Mouse (Mus musculus): ENCODE results near the gene Bcar3. TPM values are rescaled to one million over a fixed set of nuclear protein-coding genes. Genes with fewer than 3 reads are reported as not detected.

Bcar3 gene
- polyA plus RNA-seq, 1 experiment from 2014 or later, result 24.9 TPM

GRCm38 (mm10) chr3:122480986-122481385 is 187.1 kb downstream of the Bcar3 start:
- no peaks in the 10 kb centered on the region for H3K27me3 ChIP-seq
- TF ChIP-seq CTCF (IDR thresholded peaks at IDR 0.05), result no peak
- DNase-seq (ENCODE audit: low read depth, low spot score), result no peak
- ChIA-PET POLR2A (interaction anchor here (0.8 to 1.0 kb wide), 3 partner anchors 14 to 111 kb away, joined by 3 to 4 read pairs (median 3); no protein-coding TSS in a partner anchor), CTCF (interaction anchor here (1.1 to 5.6 kb wide), 7 partner anchors 9 to 144 kb away, joined by 3 to 28 read pairs (median 6); no protein-coding TSS in a partner anchor)
- in situ Hi-C loops (cut with MboI; ENCODE audit: low pct_unique_long_range_greater_than_20kb), result loop anchor here (5.0 kb wide), 1 partner anchor 136 kb away; the partner anchor contains the start of gene Fnbp1l
- ATAC-seq, result no peak

GRCm38 (mm10) chr3:122481891-122482739 is 188.2 kb downstream of the Bcar3 start:
- in situ Hi-C loops (cut with MboI; ENCODE audit: low pct_unique_long_range_greater_than_20kb), result loop anchor here (5.0 kb wide), 1 partner anchor 135 kb away; the partner anchor contains the start of gene Fnbp1l
- CTCF ChIA-PET, result interaction anchor here (0.9 to 5.6 kb wide), 15 partner anchors 10 to 145 kb away, joined by 3 to 28 read pairs (median 4); no protein-coding TSS in a partner anchor
- DNase-seq (ENCODE audit: low read depth, low spot score) (peak; percentile 98), ATAC-seq (peak; percentile 82)
- POLR2A ChIA-PET, result interaction anchor here (0.7 to 2.1 kb wide), 7 partner anchors 9 to 280 kb away, joined by 3 to 11 read pairs (median 3); no protein-coding TSS in a partner anchor
- H3K27me3 ChIP-seq, result no peaks in the 10 kb centered on the region
- TF ChIP-seq CTCF (IDR thresholded peaks at IDR 0.05), result no peak

GRCm38 (mm10) chr3:122483066-122483782 is 189.3 kb downstream of the Bcar3 start:
- H3K27me3 ChIP-seq, result no peaks in the 10 kb centered on the region
- ChIA-PET POLR2A (interaction anchor here (0.6 to 2.1 kb wide), 7 partner anchors 12 to 281 kb away, joined by 3 to 11 read pairs (median 3); no protein-coding TSS in a partner anchor), CTCF (interaction anchor here (0.9 to 5.6 kb wide), 11 partner anchors 11 to 144 kb away, joined by 3 to 28 read pairs (median 5); no protein-coding TSS in a partner anchor)
- in situ Hi-C loops (cut with MboI; ENCODE audit: low pct_unique_long_range_greater_than_20kb), result loop anchor here (5.0 kb wide), 1 partner anchor 134 kb away; the partner anchor contains the start of gene Fnbp1l
- no peak for TF ChIP-seq CTCF (IDR thresholded peaks at IDR 0.05)
- DNase-seq (ENCODE audit: low read depth, low spot score) (no peak), ATAC-seq (no peak)

- ATAC-seq (no peak), DNase-seq (ENCODE audit: low read depth, low spot score) (no peak)
- in situ Hi-C loops (cut with MboI; ENCODE audit: low pct_unique_long_range_greater_than_20kb), result loop anchor here (5.0 kb wide), 1 partner anchor 134 kb away; the partner anchor contains the start of gene Fnbp1l
- ChIA-PET POLR2A (interaction anchor here (1.1 kb wide), 1 partner anchor 14 kb away, joined by 3 read pairs; no protein-coding TSS in a partner anchor), CTCF (interaction anchor here (1.1 to 5.6 kb wide), 5 partner anchors 10 to 132 kb away, joined by 3 to 28 read pairs (median 6); no protein-coding TSS in a partner anchor)
- TF ChIP-seq CTCF (IDR thresholded peaks at IDR 0.05), result no peak
- no peaks in the 10 kb centered on the region for H3K27me3 ChIP-seq
These were observed 189.8 kb downstream of the Bcar3 start for GRCm38 (mm10) chr3:122483783-122484130.

GRCm38 (mm10) chr3:122484301-122484700 is 190.4 kb downstream of the Bcar3 start:
- ATAC-seq, result no peak
- no peak for TF ChIP-seq CTCF (IDR thresholded peaks at IDR 0.05)
- no peaks in the 10 kb centered on the region for H3K27me3 ChIP-seq
- DNase-seq (ENCODE audit: low read depth, low spot score), result no peak
- ChIA-PET CTCF (interaction anchor here (1.0 to 3.4 kb wide), 5 partner anchors 10 to 172 kb away, joined by 3 to 13 read pairs (median 3); no protein-coding TSS in a partner anchor), POLR2A (no interaction called here)
- in situ Hi-C loops (cut with MboI; ENCODE audit: low pct_unique_long_range_greater_than_20kb), result loop anchor here (5.0 kb wide), 1 partner anchor 133 kb away; the partner anchor contains the start of gene Fnbp1l

GRCm38 (mm10) chr3:122485699-122486098 is 191.8 kb downstream of the Bcar3 start:
- TF ChIP-seq CTCF (IDR thresholded peaks at IDR 0.05), result no peak
- CTCF ChIA-PET, result interaction anchor here (2.6 to 3.4 kb wide), 2 partner anchors 9 to 14 kb away, joined by 10 to 13 read pairs; no protein-coding TSS in a partner anchor
- H3K27me3 ChIP-seq, result no peaks in the 10 kb centered on the region
- ATAC-seq (no peak), DNase-seq (ENCODE audit: low read depth, low spot score) (no peak)
- POLR2A ChIA-PET, result no interaction called here
- in situ Hi-C loops (cut with MboI; ENCODE audit: low pct_unique_long_range_greater_than_20kb), result no loop called here

- DNase-seq (ENCODE audit: low read depth, low spot score) (no peak), ATAC-seq (no peak)
- H3K27me3 ChIP-seq, result no peaks in the 10 kb centered on the region
- in situ Hi-C loops (cut with MboI; ENCODE audit: low pct_unique_long_range_greater_than_20kb), result no loop called here
- CTCF ChIA-PET, result interaction anchor here (2.6 to 3.4 kb wide), 2 partner anchors 9 to 13 kb away, joined by 10 to 13 read pairs; no protein-coding TSS in a partner anchor
- POLR2A ChIA-PET, result no interaction called here
- TF ChIP-seq CTCF (IDR thresholded peaks at IDR 0.05), result no peak
These were observed 192.3 kb downstream of the Bcar3 start for GRCm38 (mm10) chr3:122486193-122486592.

- POLR2A ChIA-PET, result interaction anchor here (0.7 to 2.3 kb wide), 4 partner anchors 17 to 32 kb away, joined by 4 to 6 read pairs (median 4); no protein-coding TSS in a partner anchor
- in situ Hi-C loops (cut with MboI; ENCODE audit: low pct_unique_long_range_greater_than_20kb), result no loop called here
- CTCF ChIA-PET, result interaction anchor here (0.9 to 3.8 kb wide), 10 partner anchors 9 to 130 kb away, joined by 3 to 24 read pairs (median 4); no protein-coding TSS in a partner anchor
- no peaks in the 10 kb centered on the region for H3K27me3 ChIP-seq
- DNase-seq (ENCODE audit: low read depth, low spot score) (no peak), ATAC-seq (peak; percentile 51)
- no peak for TF ChIP-seq CTCF (IDR thresholded peaks at IDR 0.05)
These were observed 194.3 kb downstream of the Bcar3 start for GRCm38 (mm10) chr3:122488051-122488754.

GRCm38 (mm10) chr3:122490574-122490973 is 196.6 kb downstream of the Bcar3 start:
- ATAC-seq (no peak), DNase-seq (ENCODE audit: low read depth, low spot score) (no peak)
- in situ Hi-C loops (cut with MboI; ENCODE audit: low pct_unique_long_range_greater_than_20kb), result no loop called here
- ChIA-PET POLR2A (interaction anchor here (0.7 to 1.0 kb wide), 3 partner anchors 8 to 284 kb away, joined by 3 to 4 read pairs (median 3); no protein-coding TSS in a partner anchor), CTCF (interaction anchor here (1.7 to 3.8 kb wide), 4 partner anchors 9 to 19 kb away, joined by 4 to 24 read pairs (median 11); no protein-coding TSS in a partner anchor)
- H3K27me3 ChIP-seq, result no peaks in the 10 kb centered on the region
- TF ChIP-seq CTCF (IDR thresholded peaks at IDR 0.05), result no peak

Data from Patski (cell line).